Mouse (Mus musculus) heart, adult 9 months (tissue): ENCODE results near the gene Efna5.

Experiments used
- DNase-seq, 2 experiments: peaks; one replicate each; pipeline ENCODE4 v3.0.0; 2022; ENCODE audit warnings: low spot score in 2 of 2

Gene Efna5

GRCm38 (mm10) chr17:62702020-62702814 is 178.9 kb downstream of the Efna5 start:
- no peak for DNase-seq

- DNase-seq: no peak
Measured at GRCm38 (mm10) chr17:62700791-62701602, 180.1 kb downstream of the Efna5 start.

GRCm38 (mm10) chr17:62694958-62695437 is 186.1 kb downstream of the Efna5 start:
- DNase-seq: no peak

GRCm38 (mm10) chr17:62692242-62692641 is 188.9 kb downstream of the Efna5 start:
- no peak for DNase-seq

- no peak for DNase-seq
Measured at GRCm38 (mm10) chr17:62691201-62691715, 189.9 kb downstream of the Efna5 start.

GRCm38 (mm10) chr17:62690256-62690655 is 190.9 kb downstream of the Efna5 start:
- DNase-seq: no peak

- no peak for DNase-seq
Measured at GRCm38 (mm10) chr17:62689646-62690045, 191.5 kb downstream of the Efna5 start.

GRCm38 (mm10) chr17:62687369-62687768 is 193.7 kb downstream of the Efna5 start:
- DNase-seq: peak; percentile 56 to 74

GRCm38 (mm10) chr17:62685181-62685580 is 195.9 kb downstream of the Efna5 start:
- no peak for DNase-seq

GRCm38 (mm10) chr17:62683142-62683541 is 198.0 kb downstream of the Efna5 start:
- peak; percentile 29 to 52 for DNase-seq

- no peak for DNase-seq
Measured at GRCm38 (mm10) chr17:62681726-62682125, 199.4 kb downstream of the Efna5 start.

- no peak for DNase-seq
Measured at GRCm38 (mm10) chr17:62680737-62681136, 200.4 kb downstream of the Efna5 start.

- no peak for DNase-seq
Measured at GRCm38 (mm10) chr17:62676832-62677231, 204.3 kb downstream of the Efna5 start.

- DNase-seq: no peak
Measured at GRCm38 (mm10) chr17:62676409-62676808, 204.7 kb downstream of the Efna5 start.

GRCm38 (mm10) chr17:62675811-62676255 is 205.3 kb downstream of the Efna5 start:
- DNase-seq: no peak

- DNase-seq: no peak
Measured at GRCm38 (mm10) chr17:62672068-62672467, 209.0 kb downstream of the Efna5 start.

- DNase-seq: no peak
Measured at GRCm38 (mm10) chr17:62666761-62667160, 214.4 kb downstream of the Efna5 start.

- DNase-seq: no peak
Measured at GRCm38 (mm10) chr17:62665823-62666222, 215.3 kb downstream of the Efna5 start.

- DNase-seq: no peak
Measured at GRCm38 (mm10) chr17:62664709-62665108, 216.4 kb downstream of the Efna5 start.

- peak; percentile 24 to 55 for DNase-seq
Measured at GRCm38 (mm10) chr17:62661801-62662200, 219.3 kb downstream of the Efna5 start.

GRCm38 (mm10) chr17:62659501-62660175 is 221.5 kb downstream of the Efna5 start:
- no peak for DNase-seq
